24 mouse cellular contexts compared by ENCODE assay signal in genomic region chr2:29878061-29878460, GRCm38 (mm10). TPM values are rescaled to one million over a fixed set of nuclear protein-coding genes. Genes with fewer than 3 reads are reported as not detected.
DNase-seq lines count a peak whose midpoint lies in the region; ATAC-seq and TF ChIP-seq lines count a peak whose summit lies in the region.
"Had no signal": no experiment of that assay in that cellular context is flagged by ENCODE, and none has a peak within 500 bp of the region (broad histone marks: within the 10 kb centered on the region; RNA-seq: fewer than 3 reads in every experiment).

No protein-coding gene starts in this region.

- no peak for TF ChIP-seq CTCF in hindbrain, postnatal 0 days (IDR thresholded peaks at IDR 0.05; ENCODE audit: low read depth)

- no peak overlapping the region for H3K4me3 ChIP-seq in embryonic facial prominence, embryonic 14.5 days (ENCODE audit: low read depth, low read length)
- no peak overlapping the region for H3K4me3 ChIP-seq in embryonic facial prominence, embryonic 10.5 days
- H3K4me3 ChIP-seq in hindbrain, embryonic 11.5 days (ENCODE audit: low read depth, low read length) = no peak overlapping the region
- no peak overlapping the region for H3K4me3 ChIP-seq in hindbrain, postnatal 0 days (ENCODE audit: low read length)
- H3K4me3 ChIP-seq: forebrain, embryonic 15.5 days; limb, embryonic 15.5 days; lung, embryonic 15.5 days; megakaryocyte, embryonic 14.5 days had no signal

- no peak for DNase-seq in embryonic facial prominence, embryonic 14.5 days (ENCODE audit: low spot score)
- DNase-seq in embryonic facial prominence, embryonic 10.5 days (ENCODE audit: low spot score) = no peak
- peak; percentile 35 for DNase-seq in 3T3-L1 (ENCODE audit: low read depth, low spot score)
- peak; percentile 21 for DNase-seq in hindbrain, embryonic 11.5 days (ENCODE audit: low spot score)
- peak; percentile 53 for DNase-seq in hindbrain, postnatal 0 days (ENCODE audit: low spot score)
- no peak for DNase-seq in spleen, adult 18-20 months
- no peak for DNase-seq in adrenal gland, postnatal 14 days
- no peak for DNase-seq in natural killer cell, adult 2 months (ENCODE audit: low spot score in 2 of 2)
- DNase-seq: cerebellum, adult 8-10 months; cerebellum, postnatal 36 days; gastrocnemius, postnatal 25 days; heart, adult 18-20 months; kidney, adult 2 months; kidney, postnatal 10 days; left cerebral cortex, postnatal 4 days; lung, postnatal 36 days; right cerebral cortex, postnatal 25 days; thymus, postnatal 25 days had no signal

- peak; percentile 27; the same call in 1 of the 2 replicates for ATAC-seq in embryonic facial prominence, embryonic 14.5 days (ENCODE audit: low read depth)
- ATAC-seq in hindbrain, embryonic 11.5 days (ENCODE audit: low FRiP score) = no peak
- ATAC-seq in hindbrain, postnatal 0 days = peak; percentile 76
- ATAC-seq: forebrain, embryonic 15.5 days; Patski had no signal

- no peaks in the 10 kb centered on the region for H3K9me3 ChIP-seq in embryonic facial prominence, embryonic 14.5 days (ENCODE audit: control insufficient read depth, low read length)
- H3K9me3 ChIP-seq in embryonic facial prominence, embryonic 10.5 days = no peaks in the 10 kb centered on the region
- H3K9me3 ChIP-seq in hindbrain, embryonic 11.5 days (ENCODE audit: control insufficient read depth, low read length) = no peaks in the 10 kb centered on the region
- H3K9me3 ChIP-seq in hindbrain, postnatal 0 days (ENCODE audit: low read length) = no peaks in the 10 kb centered on the region
- H3K9me3 ChIP-seq: forebrain, embryonic 15.5 days; limb, embryonic 15.5 days; lung, embryonic 15.5 days had no signal

- H3K9ac ChIP-seq in embryonic facial prominence, embryonic 14.5 days (ENCODE audit: low read depth, low read length) = no peak overlapping the region
- no peak overlapping the region for H3K9ac ChIP-seq in hindbrain, embryonic 11.5 days (ENCODE audit: low read depth, low read length)
- H3K9ac ChIP-seq in hindbrain, postnatal 0 days (replicated peaks; ENCODE audit: low read length) = no peak overlapping the region
- H3K9ac ChIP-seq: forebrain, embryonic 15.5 days; limb, embryonic 15.5 days; liver, embryonic 14.5 days; lung, embryonic 15.5 days had no signal

- H3K27ac ChIP-seq in embryonic facial prominence, embryonic 14.5 days (replicated peaks; ENCODE audit: low read depth, low read length) = no peak overlapping the region
- no peak overlapping the region for H3K27ac ChIP-seq in embryonic facial prominence, embryonic 10.5 days (replicated peaks)
- H3K27ac ChIP-seq in hindbrain, embryonic 11.5 days (ENCODE audit: low read depth, low read length) = no peak overlapping the region
- no peak overlapping the region for H3K27ac ChIP-seq in hindbrain, postnatal 0 days
- H3K27ac ChIP-seq: forebrain, embryonic 15.5 days; limb, embryonic 15.5 days; liver, embryonic 14.5 days; lung, embryonic 15.5 days had no signal

- H3K36me3 ChIP-seq in embryonic facial prominence, embryonic 14.5 days (ENCODE audit: control insufficient read depth, insufficient read depth, low read length) = peaks cover 31% of the 10 kb centered on the region
- H3K36me3 ChIP-seq in embryonic facial prominence, embryonic 10.5 days (replicated peaks) = peaks cover 35% of the 10 kb centered on the region
- 0 out of 2 replicates have a peak, but pooled peaks cover 4% of the 10 kb centered on the region for H3K36me3 ChIP-seq in hindbrain, embryonic 11.5 days (ENCODE audit: control insufficient read depth, insufficient read depth, low read length)
- 0 out of 2 replicates have a peak, but pooled peaks cover 4% of the 10 kb centered on the region for H3K36me3 ChIP-seq in hindbrain, postnatal 0 days (ENCODE audit: insufficient read depth, low read length)
- H3K36me3 ChIP-seq: forebrain, embryonic 15.5 days; lung, embryonic 15.5 days had no signal

- H3K4me2 ChIP-seq in embryonic facial prominence, embryonic 14.5 days (ENCODE audit: low read depth, low read length) = no peak overlapping the region
- H3K4me2 ChIP-seq in hindbrain, embryonic 11.5 days (replicated peaks; ENCODE audit: low read depth, low read length) = no peak overlapping the region
- H3K4me2 ChIP-seq in hindbrain, postnatal 0 days (ENCODE audit: low read depth, low read length) = no peak overlapping the region
- H3K4me2 ChIP-seq: forebrain, embryonic 15.5 days; limb, embryonic 15.5 days; lung, embryonic 15.5 days had no signal

- 73% methylated on average over 4 of the region's 4 CpGs for WGBS in embryonic facial prominence, embryonic 14.5 days
- WGBS in embryonic facial prominence, embryonic 10.5 days = 80% methylated on average over 4 of the region's 4 CpGs
- 58% methylated on average over 4 of the region's 4 CpGs for WGBS in hindbrain, embryonic 11.5 days
- WGBS in hindbrain, postnatal 0 days = 24% methylated on average over 4 of the region's 4 CpGs

- no peaks in the 10 kb centered on the region for H3K27me3 ChIP-seq in embryonic facial prominence, embryonic 14.5 days (replicated peaks; ENCODE audit: control insufficient read depth, insufficient read depth, low read length)
- no peaks in the 10 kb centered on the region for H3K27me3 ChIP-seq in embryonic facial prominence, embryonic 10.5 days (replicated peaks; ENCODE audit: low read depth, poor library complexity, severe bottlenecking)
- no peaks in the 10 kb centered on the region for H3K27me3 ChIP-seq in hindbrain, embryonic 11.5 days (ENCODE audit: control insufficient read depth, insufficient read depth, low read length)
- no peaks in the 10 kb centered on the region for H3K27me3 ChIP-seq in hindbrain, postnatal 0 days (ENCODE audit: insufficient read depth, low read length)
- H3K27me3 ChIP-seq: forebrain, embryonic 15.5 days; limb, embryonic 15.5 days; lung, embryonic 15.5 days; megakaryocyte, embryonic 14.5 days; Patski had no signal

- no peaks in the 10 kb centered on the region for H3K4me1 ChIP-seq in embryonic facial prominence, embryonic 14.5 days (ENCODE audit: control insufficient read depth, insufficient read depth, low read length)
- H3K4me1 ChIP-seq in embryonic facial prominence, embryonic 10.5 days = no peaks in the 10 kb centered on the region
- H3K4me1 ChIP-seq in hindbrain, embryonic 11.5 days (replicated peaks; ENCODE audit: control insufficient read depth, insufficient read depth, low read length) = no peaks in the 10 kb centered on the region
- no peaks in the 10 kb centered on the region for H3K4me1 ChIP-seq in hindbrain, postnatal 0 days (ENCODE audit: insufficient read depth, low read length)
- H3K4me1 ChIP-seq: forebrain, embryonic 15.5 days; limb, embryonic 15.5 days; lung, embryonic 15.5 days had no signal

RNA-seq across cellular contexts. Expression of gene Cercam, which starts 9.1 kb away (rescaled TPM):
- 29.2 and 32.8 TPM in 2 replicates for polyA plus RNA-seq in embryonic facial prominence, embryonic 14.5 days (2014; fragmentation: Nextera tagmentation; extraction: Ambion mirVana)
- polyA plus RNA-seq in embryonic facial prominence, embryonic 10.5 days (2016; fragmentation: Nextera tagmentation; extraction: Ambion mirVana) = 12.3 and 19.2 TPM in 2 replicates
- 16.9 and 17.1 TPM in 2 replicates for polyA plus RNA-seq in hindbrain, embryonic 11.5 days (2014; fragmentation: Nextera tagmentation; extraction: Ambion mirVana)
- total RNA-seq in hindbrain, postnatal 0 days (2014; rRNA removed) = 32.5 and 37.7 TPM in 2 replicates
- 17.8 and 20.6 TPM in 2 replicates for polyA plus RNA-seq in hindbrain, postnatal 0 days (2015; fragmentation: Nextera tagmentation; extraction: Ambion mirVana)
- total RNA-seq in adrenal gland, postnatal 14 days (2021) = 10.8 and 12.4 TPM in 2 replicates

RNA-seq across cellular contexts. Expression of gene Odf2, which starts 11.0 kb away (rescaled TPM):
- polyA plus RNA-seq in embryonic facial prominence, embryonic 14.5 days (2014; fragmentation: Nextera tagmentation; extraction: Ambion mirVana) = 35.6 and 42.4 TPM in 2 replicates
- polyA plus RNA-seq in embryonic facial prominence, embryonic 10.5 days (2016; fragmentation: Nextera tagmentation; extraction: Ambion mirVana) = 102 and 111 TPM in 2 replicates
- 83.2 and 89.0 TPM in 2 replicates for polyA plus RNA-seq in hindbrain, embryonic 11.5 days (2014; fragmentation: Nextera tagmentation; extraction: Ambion mirVana)
- 73.1 and 81.7 TPM in 2 replicates for total RNA-seq in hindbrain, postnatal 0 days (2014; rRNA removed)
- polyA plus RNA-seq in hindbrain, postnatal 0 days (2015; fragmentation: Nextera tagmentation; extraction: Ambion mirVana) = 78.2 and 88.3 TPM in 2 replicates
- total RNA-seq in adrenal gland, postnatal 14 days (2021) = 42.2 and 54.5 TPM in 2 replicates

RNA-seq across cellular contexts. Expression of gene Gle1, which starts 57.2 kb away (rescaled TPM):
- 44.1 and 54.0 TPM in 2 replicates for polyA plus RNA-seq in embryonic facial prominence, embryonic 14.5 days (2014; fragmentation: Nextera tagmentation; extraction: Ambion mirVana)
- 78.1 and 79.6 TPM in 2 replicates for polyA plus RNA-seq in embryonic facial prominence, embryonic 10.5 days (2016; fragmentation: Nextera tagmentation; extraction: Ambion mirVana)
- 55.7 and 57.4 TPM in 2 replicates for polyA plus RNA-seq in hindbrain, embryonic 11.5 days (2014; fragmentation: Nextera tagmentation; extraction: Ambion mirVana)
- 39.4 and 43.6 TPM in 2 replicates for total RNA-seq in hindbrain, postnatal 0 days (2014; rRNA removed)
- polyA plus RNA-seq in hindbrain, postnatal 0 days (2015; fragmentation: Nextera tagmentation; extraction: Ambion mirVana) = 52.7 and 56.0 TPM in 2 replicates
- total RNA-seq in adrenal gland, postnatal 14 days (2021) = 29.1 and 35.3 TPM in 2 replicates

RNA-seq across cellular contexts. Expression of gene Urm1, which starts 58.2 kb away (rescaled TPM):
- 20.3 and 21.6 TPM in 2 replicates for polyA plus RNA-seq in embryonic facial prominence, embryonic 14.5 days (2014; fragmentation: Nextera tagmentation; extraction: Ambion mirVana)
- 18.0 and 23.7 TPM in 2 replicates for polyA plus RNA-seq in embryonic facial prominence, embryonic 10.5 days (2016; fragmentation: Nextera tagmentation; extraction: Ambion mirVana)
- 17.4 and 29.0 TPM in 2 replicates for polyA plus RNA-seq in hindbrain, embryonic 11.5 days (2014; fragmentation: Nextera tagmentation; extraction: Ambion mirVana)
- total RNA-seq in hindbrain, postnatal 0 days (2014; rRNA removed) = 46.1 and 70.7 TPM in 2 replicates
- polyA plus RNA-seq in hindbrain, postnatal 0 days (2015; fragmentation: Nextera tagmentation; extraction: Ambion mirVana) = 28.7 and 29.3 TPM in 2 replicates
- 33.8 and 34.3 TPM in 2 replicates for total RNA-seq in adrenal gland, postnatal 14 days (2021)

Comparison
In these comparisons a context has a peak if more than half of its experiments do, and no peak if none do; other contexts are left out.
1. DNase-seq: peak in 3T3-L1 (single experiment), hindbrain, embryonic 11.5 days (single experiment) and hindbrain, postnatal 0 days (single experiment); none in embryonic facial prominence, embryonic 14.5 days (single experiment), embryonic facial prominence, embryonic 10.5 days (single experiment), spleen, adult 18-20 months (0 of 2), adrenal gland, postnatal 14 days (single experiment) and natural killer cell, adult 2 months (0 of 2).